Mouse (Mus musculus) activated CD4-positive, CD25-positive, alpha-beta regulatory T cell, adult 9 weeks (primary cell): ENCODE measurements around the gene Gm33815. TPM values are rescaled to one million over a fixed set of nuclear protein-coding genes. Genes with fewer than 3 reads are reported as not detected.

ENCODE experiments used
- polyA plus RNA-seq: library from polyadenylated mRNA; unstranded; fragments of 100-300 nt; shearing (Covaris generic); gene quantifications from one replicate; pipeline ENCODE4 v1.2.1, GENCODE M21; 2017

The Gm33815 gene
- polyA plus RNA-seq: not detected

DNA sequence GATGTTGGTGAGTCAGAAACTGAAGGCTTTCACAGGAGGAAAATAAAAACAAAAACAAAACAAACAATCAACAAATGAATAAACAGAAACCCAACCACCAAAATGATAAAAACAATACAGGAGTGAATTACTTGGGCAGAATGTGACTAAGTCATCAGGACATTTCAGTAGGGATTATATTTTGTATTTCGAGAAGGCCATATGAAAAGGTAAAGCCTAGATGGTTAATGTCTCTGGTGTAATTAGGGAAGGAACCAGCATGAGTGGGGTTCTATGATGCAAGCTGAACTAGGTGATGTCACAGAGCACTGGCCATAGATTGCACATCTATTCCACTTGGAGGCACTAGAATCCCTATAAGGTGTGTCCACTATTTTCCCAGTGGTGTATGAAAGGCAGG, at the start of gene Gm33815:
Gene Gm33815, plus strand, starts transcription at position 301 of the 400 bp plus-strand sequence.

